Mouse (Mus musculus) MEL (cell line): ENCODE data around the gene Emd. TPM values are rescaled to one million over a fixed set of nuclear protein-coding genes. Genes with fewer than 3 reads are reported as not detected.
A peak's percentile ranks its signal among the peaks of the same experiment; 100 is the strongest.

ENCODE experiments used
- DNase-seq: peaks from one replicate; pipeline ENCODE4 v3.0.0; 2011; ENCODE audit warnings: low read depth, low spot score
- H3K27ac ChIP-seq: 2 replicates; pipeline ENCODE4 v1.5.1; 2012; ENCODE audit warnings: low read depth, mild to moderate bottlenecking, control low read depth, low read length, moderate library complexity; ENCODE audit not compliant: control insufficient read depth
- H3K27me3 ChIP-seq, 2 experiments: fragments of 150-350 bp in 1 of 2; sonication (generic) in 1 of 2; 2 replicates each; pipeline ENCODE4 v1.6.1; 2012; ENCODE audit warnings: low read length in 2 of 2, mild to moderate bottlenecking in 2 of 2, improper control_type of control experiment in 1 of 2, moderate library complexity in 1 of 2; ENCODE audit not compliant: insufficient read depth in 2 of 2, control insufficient read depth in 1 of 2
- H3K36me3 ChIP-seq, 2 experiments: 2 replicates each; pipeline ENCODE4 v1.6.1; 2012 to 2014; ENCODE audit warnings: low read length in 2 of 2, improper control_type of control experiment in 1 of 2, inconsistent platforms in 1 of 2, mild to moderate bottlenecking in 1 of 2; ENCODE audit not compliant: insufficient read depth in 2 of 2, control insufficient read depth in 1 of 2
- H3K4me1 ChIP-seq, 2 experiments: fragments of 150-350 bp in 1 of 2; sonication (generic) in 1 of 2; 2 replicates each; pipeline ENCODE4 v1.6.1; 2012; ENCODE audit warnings: low read length in 2 of 2, improper control_type of control experiment in 1 of 2, mild to moderate bottlenecking in 1 of 2; ENCODE audit not compliant: insufficient read depth in 2 of 2, control insufficient read depth in 1 of 2
- H3K4me3 ChIP-seq, 2 experiments: fragments of 150-350 bp in 1 of 2; sonication (generic) in 1 of 2; 2 replicates each; pipeline ENCODE4 v1.5.1; 2012; ENCODE audit warnings: low read depth in 2 of 2, low read length in 2 of 2, mild to moderate bottlenecking in 2 of 2, moderate library complexity in 2 of 2, control low read depth in 1 of 2, improper control_type of control experiment in 1 of 2; ENCODE audit not compliant: control insufficient read depth in 1 of 2, insufficient read depth in 1 of 2
- H3K79me2 ChIP-seq: 2 replicates; pipeline ENCODE4 v1.6.1; 2012; ENCODE audit warnings: mild to moderate bottlenecking, low read length, moderate library complexity; ENCODE audit not compliant: control insufficient read depth, poor library complexity, insufficient read depth
- H3K9ac ChIP-seq: 2 replicates; pipeline ENCODE4 v1.6.1; 2012; ENCODE audit warnings: low read depth, mild to moderate bottlenecking, control low read depth, low read length, moderate library complexity; ENCODE audit not compliant: control insufficient read depth, poor library complexity, severe bottlenecking
- H3K9me3 ChIP-seq: fragments of 150-350 bp; sonication (generic); replicated peaks from 2 replicates; pipeline ENCODE4 v1.6.1; 2012; ENCODE audit warnings: mild to moderate bottlenecking, low read length, improper control_type of control experiment, moderate library complexity; ENCODE audit not compliant: insufficient read depth
- BHLHE40 ChIP-seq: IDR thresholded peaks from 2 replicates; pipeline ENCODE4 v1.6.1; 2012; ENCODE audit warnings: low read depth, mild to moderate bottlenecking, inconsistent platforms, low read length, improper control_type of control experiment, borderline replicate concordance
- CHD1 ChIP-seq: IDR thresholded peaks from 2 replicates; pipeline ENCODE4 v1.6.1; 2012; ENCODE audit warnings: low read depth, mild to moderate bottlenecking, inconsistent platforms, low read length, improper control_type of control experiment
- E2F4 ChIP-seq: IDR thresholded peaks from 2 replicates; pipeline ENCODE4 v1.6.1; 2011; ENCODE audit warnings: low read depth, low read length, improper control_type of control experiment, borderline replicate concordance
- ELF1 ChIP-seq: IDR thresholded peaks from 2 replicates; pipeline ENCODE4 v1.6.1; 2014; ENCODE audit warnings: low read depth, mild to moderate bottlenecking, inconsistent platforms, low read length, improper control_type of control experiment, moderate library complexity
- EP300 ChIP-seq, 2 experiments: IDR thresholded peaks; 2 replicates each; pipeline ENCODE4 v1.6.1; 2011; ENCODE audit warnings: improper control_type of control experiment in 2 of 2, low read length in 2 of 2, low read depth in 1 of 2, mild to moderate bottlenecking in 1 of 2
- GABPA ChIP-seq: IDR thresholded peaks from 2 replicates; pipeline ENCODE4 v1.6.1; 2012; ENCODE audit warnings: low read depth, mild to moderate bottlenecking, inconsistent platforms, low read length, improper control_type of control experiment, moderate library complexity
- JUND ChIP-seq: IDR thresholded peaks from 2 replicates; pipeline ENCODE4 v1.6.1; 2011; ENCODE audit warnings: low read depth, mild to moderate bottlenecking, improper control_type of control experiment, low read length
- KAT2A ChIP-seq: conservative IDR thresholded peaks from 2 replicates; pipeline ENCODE4 v1.6.1; 2012; ENCODE audit warnings: low read depth, low read length, improper control_type of control experiment, inconsistent platforms
- MAX ChIP-seq: IDR thresholded peaks from 2 replicates; pipeline ENCODE4 v1.6.1; 2011; ENCODE audit warnings: low read length, improper control_type of control experiment
- MAZ ChIP-seq: IDR thresholded peaks from 2 replicates; pipeline ENCODE4 v1.6.1; 2012; ENCODE audit warnings: low read depth, mild to moderate bottlenecking, inconsistent platforms, low read length, improper control_type of control experiment
- MYC ChIP-seq: IDR thresholded peaks from 2 replicates; pipeline ENCODE4 v1.6.1; 2011; ENCODE audit warnings: low read depth, mild to moderate bottlenecking, low read length, improper control_type of control experiment, moderate library complexity
- POLR2A ChIP-seq, 2 experiments: IDR thresholded peaks; 2 replicates each; pipeline ENCODE4 v1.6.1; 2011 to 2012; ENCODE audit warnings: low read length in 2 of 2, mild to moderate bottlenecking in 2 of 2, control low read depth in 1 of 2, improper control_type of control experiment in 1 of 2, low read depth in 1 of 2, moderate library complexity in 1 of 2; ENCODE audit not compliant: control insufficient read depth in 1 of 2, insufficient read depth in 1 of 2, poor library complexity in 1 of 2
- POLR2AphosphoS2 ChIP-seq: IDR thresholded peaks from 2 replicates; pipeline ENCODE4 v1.6.1; 2011; ENCODE audit warnings: low read length, improper control_type of control experiment
- RAD21 ChIP-seq: IDR thresholded peaks from 2 replicates; pipeline ENCODE4 v1.6.1; 2011; ENCODE audit warnings: mild to moderate bottlenecking, low read depth, low read length, improper control_type of control experiment
- RCOR1 ChIP-seq: IDR thresholded peaks from 2 replicates; pipeline ENCODE4 v1.6.1; 2012; ENCODE audit warnings: low read depth, mild to moderate bottlenecking, inconsistent platforms, low read length, improper control_type of control experiment
- SIN3A ChIP-seq: IDR thresholded peaks from 2 replicates; pipeline ENCODE4 v1.6.1; 2012; ENCODE audit warnings: low read length, improper control_type of control experiment, inconsistent platforms
- SMC3 ChIP-seq: IDR thresholded peaks from 2 replicates; pipeline ENCODE4 v1.6.1; 2011; ENCODE audit warnings: low read depth, low read length, improper control_type of control experiment
- TAL1 ChIP-seq: IDR thresholded peaks from 2 replicates; pipeline ENCODE4 v1.6.1; 2012; ENCODE audit warnings: mild to moderate bottlenecking, inconsistent platforms, low read length, moderate library complexity, mixed read lengths
- TBP ChIP-seq: IDR thresholded peaks from 2 replicates; pipeline ENCODE4 v1.8.0; 2011; ENCODE audit warnings: low read depth, low read length, improper control_type of control experiment
- TCF12 ChIP-seq: IDR thresholded peaks from 2 replicates; pipeline ENCODE4 v1.6.1; 2014; ENCODE audit warnings: low read depth, mild to moderate bottlenecking, inconsistent platforms, low read length, improper control_type of control experiment, moderate library complexity
- UBTF ChIP-seq: IDR thresholded peaks from 2 replicates; pipeline ENCODE4 v1.6.1; 2012; ENCODE audit warnings: low read depth, mild to moderate bottlenecking, inconsistent platforms, low read length, improper control_type of control experiment, moderate library complexity, borderline replicate concordance; ENCODE audit not compliant: insufficient read depth
- USF1 ChIP-seq: IDR thresholded peaks from 2 replicates; pipeline ENCODE4 v1.6.1; 2014; ENCODE audit warnings: low read depth, mild to moderate bottlenecking, inconsistent platforms, low read length, improper control_type of control experiment, moderate library complexity
- USF2 ChIP-seq, 2 experiments: IDR thresholded peaks; 2 replicates each; pipeline ENCODE4 v1.6.1; 2011 to 2012; ENCODE audit warnings: improper control_type of control experiment in 2 of 2, low read length in 2 of 2, borderline replicate concordance in 1 of 2, inconsistent platforms in 1 of 2, low read depth in 1 of 2, mild to moderate bottlenecking in 1 of 2; ENCODE audit not compliant: insufficient read depth in 1 of 2
- ZKSCAN1 ChIP-seq: IDR thresholded peaks from 2 replicates; pipeline ENCODE4 v1.6.1; 2012; ENCODE audit warnings: low read depth, mild to moderate bottlenecking, inconsistent platforms, low read length, improper control_type of control experiment, moderate library complexity
- ZMIZ1 ChIP-seq: IDR thresholded peaks from 2 replicates; pipeline ENCODE4 v1.6.1; 2012; ENCODE audit warnings: low read depth, mild to moderate bottlenecking, inconsistent platforms, low read length, improper control_type of control experiment, moderate library complexity
- ZNF384 ChIP-seq: IDR thresholded peaks from 2 replicates; pipeline ENCODE4 v1.6.1; 2012; ENCODE audit warnings: low read depth, mild to moderate bottlenecking, inconsistent platforms, low read length, improper control_type of control experiment
- polyA plus RNA-seq, 2 experiments: library from polyadenylated mRNA; stranded (reverse) in 1 of 2; unstranded in 1 of 2; fragments of >175 nt in 1 of 2; fragments of >200 nt in 1 of 2; gene quantifications; 2 replicates each; pipeline versions ENCODE4 v1.2.1 to v1.2.4; 2012; ENCODE audit warnings: low replicate concordance in 2 of 2, low read depth in 1 of 2; ENCODE audit not compliant: insufficient read length in 2 of 2, insufficient read depth in 1 of 2, missing spikeins in 1 of 2
- total RNA-seq: library from RNA; depleted of rRNA; stranded (reverse); fragments of 300-350 nt; gene quantifications from 2 replicates; pipeline ENCODE4 v1.2.3, GENCODE M21; 2012

The Emd gene
- total and polyA plus RNA-seq, 3 experiments, result 55.5 to 157 (median 130) TPM

- peak; percentile 55 for DNase-seq
- H3K9me3 ChIP-seq, result no peaks in the 10 kb centered on the region
- no peak for TF ChIP-seq ZKSCAN1
- TF ChIP-seq SIN3A, result peak; percentile 7; the same call in 1 of the 2 replicates
- TF ChIP-seq CHD1, result peak; percentile 98
- TF ChIP-seq POLR2AphosphoS2, result peak; percentile 89; the same call in 1 of the 2 replicates
- TF ChIP-seq MAX, result peak; percentile 5; the same call in 1 of the 2 replicates
- TF ChIP-seq KAT2A, result no peak
- no peak for TF ChIP-seq JUND
- TF ChIP-seq ZNF384, result no peak
- TF ChIP-seq EP300 (IDR thresholded peaks at IDR 0.05; ENCODE audit: low read depth in 1 of 2, low read length in 2 of 2), result peak in 1 of 2 experiments; percentile 34; a peak in 1 of 4 replicates
- no peak for TF ChIP-seq TCF12
- no peak for TF ChIP-seq ZMIZ1
- TF ChIP-seq USF2 (IDR thresholded peaks at IDR 0.05; ENCODE audit: borderline replicate concordance in 1 of 2, insufficient read depth in 1 of 2, low read depth in 1 of 2, low read length in 2 of 2), result no peak
- 0 out of 2 replicates have a peak, but pooled peaks have one; percentile 33 for TF ChIP-seq MYC
- TF ChIP-seq, all 39 proteins: peak for 6
- peak overlapping the region; percentile 67 to 91 for H3K4me3 ChIP-seq
- peaks cover 0 to 7% of the 10 kb centered on the region in 2 experiments; a peak in 3 of 4 replicates for H3K4me1 ChIP-seq
- peak overlapping the region; percentile 95 for H3K27ac ChIP-seq
- peaks cover 19% of the 10 kb centered on the region for H3K79me2 ChIP-seq
- H3K36me3 ChIP-seq, result peaks cover 0 to 7% of the 10 kb centered on the region in 2 experiments; a peak in 1 of 4 replicates
- no peaks in the 10 kb centered on the region for H3K27me3 ChIP-seq
- H3K9ac ChIP-seq, result peak overlapping the region; percentile 95
Measured at GRCm38 (mm10) chrX:74270902-74271551, 16.5 kb downstream of the Emd start.

- Histone ChIP-seq H3K27ac (peak overlapping the region; percentile 2), H3K9ac (peak overlapping the region; percentile 43), H3K4me1 (peaks cover 0 to 10% of the 10 kb centered on the region in 2 experiments; a peak in 3 of 4 replicates), H3K36me3 (peaks cover 0 to 13% of the 10 kb centered on the region in 2 experiments; a peak in 2 of 4 replicates), H3K27me3 (no peaks in the 10 kb centered on the region), H3K79me2 (peaks cover 19% of the 10 kb centered on the region), H3K4me3 (0 out of 4 replicates have a peak overlapping the region, but pooled peaks of 1 of the 2 experiments have one; percentile 19), H3K9me3 (no peaks in the 10 kb centered on the region)
- DNase-seq, result peak; percentile 63
- TF ChIP-seq SMC3 (no peak; the same call in 1 of the 2 replicates), TBP (no peak), TAL1 (no peak), RAD21 (no peak), KAT2A (no peak), UBTF (no peak), GABPA (no peak), ZMIZ1 (peak; percentile 85; the same call in 1 of the 2 replicates), POLR2A (IDR thresholded peaks at IDR 0.05; ENCODE audit: control insufficient read depth in 1 of 2, insufficient read depth in 1 of 2, low read depth in 1 of 2, low read length in 2 of 2, poor library complexity in 1 of 2) (peak; percentile 49 to 90; a peak in 3 of 4 replicates), E2F4 (0 out of 2 replicates have a peak, but pooled peaks have one; percentile 66), ELF1 (no peak), MYC (no peak), JUND (no peak), MAX (no peak), BHLHE40 (no peak; the same call in 1 of the 2 replicates), MAZ (no peak), RCOR1 (no peak), USF1 (no peak), USF2 (IDR thresholded peaks at IDR 0.05; ENCODE audit: borderline replicate concordance in 1 of 2, insufficient read depth in 1 of 2, low read depth in 1 of 2, low read length in 2 of 2) (no peak), ZNF384 (no peak), SIN3A (no peak)
Measured at GRCm38 (mm10) chrX:74273422-74274322, 19.2 kb downstream of the Emd start.
